Mouse (Mus musculus): ENCODE measurements around the gene Zfand2b. TPM values are rescaled to one million over a fixed set of nuclear protein-coding genes. Genes with fewer than 3 reads are reported as not detected.

Gene Zfand2b
- polyA plus RNA-seq, 1 experiment from 2014 or later: 34.9 TPM

DNA sequence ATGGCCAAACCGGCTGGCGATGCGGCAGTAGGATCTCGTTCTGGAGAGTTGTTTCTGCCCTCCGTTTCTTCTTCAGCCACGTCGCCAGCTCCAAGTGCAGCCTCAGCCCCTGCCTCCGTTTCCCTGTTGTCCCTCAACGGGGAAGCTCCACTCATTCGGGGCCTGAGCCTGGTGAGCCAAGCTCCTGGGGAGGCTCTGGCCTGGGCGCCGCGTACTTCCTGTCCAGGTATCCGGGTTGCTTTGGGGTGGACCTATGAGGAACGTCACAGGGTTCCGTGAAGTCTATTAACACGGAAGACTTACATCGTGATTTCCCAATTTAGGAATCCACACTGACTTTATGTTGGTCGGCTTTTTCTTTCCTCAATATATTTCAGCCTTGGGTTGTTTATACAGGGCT lies 24.0 kb downstream of the Zfand2b start:
- H3K36me3 ChIP-seq: peaks cover 43% of the 10 kb centered on the region
- H3K4me3 ChIP-seq (replicated peaks): peak overlapping the region; percentile 81
- no peaks in the 10 kb centered on the region for H3K9me3 ChIP-seq
- peak overlapping the region; percentile 83 for H3K9ac ChIP-seq (replicated peaks)
- H3K27ac ChIP-seq: peak overlapping the region; percentile 93
- WGBS: under 1% methylated on average over 19 of the region's 19 CpGs
- peak overlapping the region; percentile 92 for H3K4me2 ChIP-seq
- no peaks in the 10 kb centered on the region for H3K27me3 ChIP-seq
- peaks cover 17% of the 10 kb centered on the region for H3K4me1 ChIP-seq (replicated peaks)
- ATAC-seq (ENCODE audit: insufficient number of reproducible peaks, insufficient read depth, low FRiP score, low TSS enrichment, low read depth): no peak

DNA sequence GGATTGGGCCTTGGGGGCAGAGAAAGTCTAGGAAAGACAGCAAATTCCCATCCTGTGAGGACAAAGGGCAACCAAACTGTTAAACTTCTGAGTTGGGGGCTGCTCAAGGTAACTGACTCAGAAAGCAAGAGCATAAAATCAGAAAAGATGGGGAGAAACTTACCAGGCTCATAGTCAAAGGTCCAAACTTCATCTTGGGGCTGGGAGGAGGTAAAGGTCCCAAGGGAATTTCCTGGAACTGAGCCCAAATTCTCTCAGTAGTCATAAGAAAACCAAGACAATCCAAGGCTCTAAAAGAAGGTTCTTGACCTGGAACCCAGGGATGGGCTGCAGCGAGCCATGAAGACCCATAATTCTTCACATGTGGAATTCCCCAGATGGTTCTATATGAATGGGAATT lies 32.8 kb downstream of the Zfand2b start:
- ATAC-seq (ENCODE audit: insufficient number of reproducible peaks, insufficient read depth, low FRiP score, low TSS enrichment, low read depth): no peak
- Histone ChIP-seq H3K4me3 (replicated peaks) (no peak overlapping the region), H3K4me2 (no peak overlapping the region), H3K9me3 (no peaks in the 10 kb centered on the region), H3K36me3 (peaks cover 40% of the 10 kb centered on the region), H3K27ac (no peak overlapping the region), H3K27me3 (no peaks in the 10 kb centered on the region), H3K9ac (replicated peaks) (no peak overlapping the region), H3K4me1 (replicated peaks) (no peaks in the 10 kb centered on the region)
- 86% methylated on average over 1 of the region's 1 CpGs for WGBS

DNA sequence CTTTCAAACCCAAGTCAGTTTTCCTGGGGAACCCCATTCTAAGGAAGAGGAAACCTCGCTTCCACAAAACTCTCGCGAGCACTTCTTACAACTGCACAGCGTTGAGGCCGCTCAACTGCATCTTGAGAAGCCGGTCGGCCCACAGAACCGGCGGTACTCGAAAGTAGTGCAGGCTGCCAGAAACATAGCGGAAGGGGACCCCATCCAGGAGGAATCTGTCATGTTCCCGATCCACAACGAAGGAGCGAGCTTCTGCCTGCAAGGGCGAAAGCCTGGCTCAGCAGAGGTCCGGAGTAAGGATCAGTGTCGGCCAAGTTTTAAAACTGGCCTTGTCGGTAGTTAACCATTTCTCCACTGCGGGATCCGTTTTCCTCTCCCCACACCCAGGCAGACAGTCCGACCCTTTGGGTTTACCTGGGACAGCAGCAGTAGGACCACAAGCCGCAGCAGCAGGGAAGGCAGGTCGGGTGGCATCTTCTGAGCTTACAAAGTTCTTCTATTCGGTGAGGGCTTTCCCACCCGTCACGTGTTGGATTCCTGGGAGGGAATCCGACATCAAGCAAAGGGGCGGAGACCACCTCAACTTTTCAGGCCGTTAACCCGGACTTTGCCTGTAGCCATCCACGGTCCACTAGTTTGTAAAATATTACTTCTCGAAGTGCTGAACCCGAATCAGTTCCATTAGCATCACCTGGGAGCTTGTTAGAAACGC lies 40.7 kb downstream of the Zfand2b start:
- H3K4me1 ChIP-seq (replicated peaks): peaks cover 29% of the 10 kb centered on the region
- ATAC-seq (ENCODE audit: insufficient number of reproducible peaks, insufficient read depth, low FRiP score, low TSS enrichment, low read depth): no peak
- no peak overlapping the region for H3K27ac ChIP-seq

DNA sequence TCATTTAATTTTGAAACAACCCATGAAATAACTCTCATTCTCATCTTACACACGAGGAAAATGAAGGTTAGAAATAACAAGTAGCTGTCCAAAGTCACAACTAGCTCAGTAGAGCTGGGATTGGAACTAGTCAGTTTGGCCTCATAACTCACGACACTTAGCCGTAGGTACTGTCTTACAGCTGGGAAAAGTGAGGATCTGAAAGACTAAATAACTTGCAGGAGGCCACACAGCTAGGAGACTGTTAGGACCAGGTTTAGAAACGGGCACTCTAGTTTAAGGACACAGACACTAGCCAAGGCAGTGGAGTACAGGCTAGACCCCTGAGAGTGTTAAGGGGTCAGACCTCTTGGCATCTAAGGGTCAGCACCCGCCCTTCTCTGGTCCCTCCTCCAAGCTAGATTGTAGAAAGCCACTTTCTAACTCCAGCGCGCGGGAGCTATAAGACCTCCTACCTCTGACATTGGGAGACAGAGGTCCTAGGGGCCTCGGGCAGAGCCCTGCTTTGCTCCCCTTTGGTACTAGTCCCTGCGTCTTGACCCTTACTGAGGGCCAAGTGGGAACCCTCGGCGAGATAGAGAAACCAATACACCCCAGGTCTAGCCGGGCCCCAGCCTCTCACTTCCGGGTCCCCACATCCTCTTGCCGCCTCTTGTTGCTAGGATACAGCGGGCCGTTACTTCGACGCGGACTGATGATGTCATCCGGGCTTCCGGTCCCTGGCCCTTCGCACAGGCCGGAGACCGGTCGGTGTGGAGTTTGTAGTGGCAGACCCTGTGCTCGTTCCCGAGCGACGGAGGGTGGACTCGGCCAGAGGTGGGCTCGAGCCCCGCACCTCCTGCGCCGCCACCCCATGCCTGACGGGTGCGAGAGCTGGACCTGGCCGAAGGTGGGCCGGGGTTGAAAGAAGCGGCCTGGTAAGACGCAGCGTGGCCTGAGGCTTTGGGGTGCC lies 42.0 kb downstream of the Zfand2b start, which contains the start of the genes Glb1l and Stk16:
Gene Glb1l (minus strand): TSS at position 678 of the 952 bp plus-strand sequence.
Gene Stk16 (plus strand): TSS at position 703 of the 952 bp plus-strand sequence.
- Histone ChIP-seq H3K4me3 (replicated peaks) (peak within 1 kb of the TSS; percentile 97), H3K9me3 (no peaks in the 10 kb centered on the region), H3K4me2 (peak within 1 kb of the TSS; percentile 92), H3K27me3 (no peaks in the 10 kb centered on the region; the same call in 1 of the 2 replicates), H3K36me3 (peaks cover 37% of the 10 kb centered on the region), H3K9ac (replicated peaks) (peak within 1 kb of the TSS; percentile 90), H3K4me1 (replicated peaks) (peaks cover 29% of the 10 kb centered on the region), H3K27ac (0 out of 2 replicates have a peak within 1 kb of the TSS, but pooled peaks have one; percentile 45)
- WGBS: 6% methylated on average over 42 of the region's 42 CpGs
- peak; percentile 75 for ATAC-seq (ENCODE audit: insufficient number of reproducible peaks, insufficient read depth, low FRiP score, low TSS enrichment, low read depth)

More for the DNA sequence above, 40.7 kb downstream of the Zfand2b start:
- H3K4me2 ChIP-seq: peak overlapping the region; percentile 92
- H3K27me3 ChIP-seq: no peaks in the 10 kb centered on the region; the same call in 1 of the 2 replicates
- H3K9me3 ChIP-seq: no peaks in the 10 kb centered on the region
- H3K36me3 ChIP-seq: peaks cover 24% of the 10 kb centered on the region
- H3K9ac ChIP-seq (replicated peaks): peak overlapping the region; percentile 70
- 14% methylated on average over 34 of the region's 34 CpGs for WGBS
- H3K4me3 ChIP-seq (replicated peaks): peak overlapping the region; percentile 97

DNA sequence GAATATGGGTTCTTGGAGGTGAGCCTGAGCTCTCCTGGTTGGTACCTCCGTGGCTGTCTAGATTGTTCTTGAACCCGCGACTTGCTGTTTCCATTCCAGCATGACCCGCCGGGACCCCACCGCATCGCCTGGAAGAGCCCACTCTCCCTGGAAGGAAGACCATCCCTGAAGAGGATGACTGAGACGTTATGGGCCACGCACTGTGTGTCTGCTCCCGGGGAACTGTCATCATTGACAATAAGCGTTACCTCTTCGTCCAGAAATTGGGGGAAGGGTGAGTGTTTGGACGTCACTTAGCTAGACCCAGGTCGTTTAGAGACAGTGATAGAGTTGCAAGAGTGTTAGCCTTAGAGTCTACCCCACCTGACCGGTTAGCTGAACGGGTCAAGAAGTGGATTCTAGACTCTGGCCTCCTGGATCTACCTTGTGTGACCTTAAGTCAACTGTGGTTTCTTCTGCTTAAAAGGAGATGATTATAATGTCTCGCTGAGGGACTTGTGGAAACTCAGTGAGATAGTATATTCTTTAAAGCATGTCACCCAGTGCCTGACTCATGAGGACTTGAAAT lies 42.8 kb downstream of the Zfand2b start:
- H3K9ac ChIP-seq (replicated peaks): peak overlapping the region; percentile 90
- H3K4me3 ChIP-seq (replicated peaks): peak overlapping the region; percentile 97
- H3K27ac ChIP-seq: no peak overlapping the region
- H3K27me3 ChIP-seq: peaks cover 7% of the 10 kb centered on the region; the same call in 1 of the 2 replicates
- peak overlapping the region; percentile 92 for H3K4me2 ChIP-seq
- 14% methylated on average over 17 of the region's 17 CpGs for WGBS
- ATAC-seq (ENCODE audit: insufficient number of reproducible peaks, insufficient read depth, low FRiP score, low TSS enrichment, low read depth): no peak; the same call in 1 of the 2 replicates
- peaks cover 29% of the 10 kb centered on the region for H3K4me1 ChIP-seq (replicated peaks)
- H3K9me3 ChIP-seq: no peaks in the 10 kb centered on the region
- peaks cover 42% of the 10 kb centered on the region for H3K36me3 ChIP-seq

DNA sequence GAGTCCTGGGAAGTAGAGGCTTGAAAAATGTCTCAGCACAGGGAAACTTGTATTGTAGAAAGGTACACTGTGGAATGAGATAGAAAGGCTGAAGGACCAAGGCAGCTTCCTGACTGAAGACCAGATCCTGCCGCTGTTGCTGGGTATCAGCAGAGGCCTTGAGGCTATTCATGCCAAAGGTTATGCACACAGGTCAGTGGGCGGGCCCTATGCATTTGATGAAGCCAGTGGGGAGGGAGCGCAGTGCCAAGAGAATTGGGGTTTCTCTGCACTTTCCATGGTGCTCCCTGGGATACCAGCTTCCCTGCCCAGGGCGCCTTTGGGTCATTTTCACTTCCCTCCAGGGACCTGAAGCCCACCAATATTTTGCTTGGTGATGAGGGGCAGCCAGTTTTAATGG lies 44.1 kb downstream of the Zfand2b start:
- Histone ChIP-seq H3K27ac (no peak overlapping the region), H3K9me3 (no peaks in the 10 kb centered on the region), H3K4me1 (replicated peaks) (peaks cover 29% of the 10 kb centered on the region), H3K4me3 (replicated peaks) (no peak overlapping the region), H3K27me3 (peaks cover 19% of the 10 kb centered on the region), H3K4me2 (no peak overlapping the region), H3K9ac (replicated peaks) (no peak overlapping the region), H3K36me3 (peaks cover 42% of the 10 kb centered on the region)
- no peak for ATAC-seq (ENCODE audit: insufficient number of reproducible peaks, insufficient read depth, low FRiP score, low TSS enrichment, low read depth)
- WGBS: 91% methylated on average over 4 of the region's 4 CpGs

DNA sequence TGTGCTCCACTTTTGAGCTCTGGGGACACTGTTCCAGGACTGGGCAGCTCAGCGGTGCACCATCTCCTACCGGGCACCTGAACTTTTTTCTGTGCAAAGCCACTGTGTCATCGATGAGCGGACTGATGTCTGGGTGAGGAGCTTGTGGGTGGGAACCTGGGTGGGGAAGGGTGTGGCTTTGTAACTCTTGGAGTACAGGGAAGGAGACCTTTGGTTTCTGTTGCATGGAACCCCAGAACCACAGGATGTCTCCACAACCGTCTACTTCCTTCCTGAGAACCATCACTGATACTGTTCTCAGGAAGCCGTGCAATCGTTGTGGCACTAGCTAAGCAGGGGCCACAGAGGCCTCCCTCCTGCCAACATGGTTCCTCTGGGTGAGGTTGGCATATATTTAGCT lies 44.6 kb downstream of the Zfand2b start:
- H3K36me3 ChIP-seq: peaks cover 42% of the 10 kb centered on the region
- H3K4me2 ChIP-seq: no peak overlapping the region
- no peak overlapping the region for H3K27ac ChIP-seq
- H3K4me3 ChIP-seq (replicated peaks): no peak overlapping the region
- H3K9me3 ChIP-seq: no peaks in the 10 kb centered on the region
- H3K4me1 ChIP-seq (replicated peaks): peaks cover 32% of the 10 kb centered on the region
- H3K27me3 ChIP-seq: peaks cover 25% of the 10 kb centered on the region
- ATAC-seq (ENCODE audit: insufficient number of reproducible peaks, insufficient read depth, low FRiP score, low TSS enrichment, low read depth): no peak
- H3K9ac ChIP-seq (replicated peaks): no peak overlapping the region
- 92% methylated on average over 7 of the region's 7 CpGs for WGBS

DNA sequence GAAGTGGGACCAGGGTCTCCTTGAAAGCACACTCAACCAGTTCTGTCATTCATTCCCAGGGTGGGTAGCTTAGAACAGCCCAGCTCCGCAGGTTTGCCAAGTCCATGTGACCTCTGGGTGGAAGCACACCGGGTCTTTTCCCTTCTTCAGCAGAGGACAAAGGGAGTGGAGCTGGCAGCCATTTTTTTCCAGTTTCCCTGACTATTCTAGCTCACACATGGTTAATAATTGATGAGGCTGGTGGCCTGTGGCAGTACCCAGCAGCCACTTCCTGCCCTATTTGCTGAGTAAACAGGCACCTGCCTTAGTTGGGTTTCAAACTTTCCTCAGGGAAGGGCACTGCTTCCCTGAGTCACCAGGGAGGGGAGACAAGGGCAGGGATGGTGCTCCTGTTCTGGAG lies 46.0 kb downstream of the Zfand2b start:
- no peak overlapping the region for H3K4me3 ChIP-seq (replicated peaks)
- no peak overlapping the region for H3K27ac ChIP-seq
- ATAC-seq (ENCODE audit: insufficient number of reproducible peaks, insufficient read depth, low FRiP score, low TSS enrichment, low read depth): no peak
- peaks cover 42% of the 10 kb centered on the region for H3K36me3 ChIP-seq
- no peak overlapping the region for H3K9ac ChIP-seq (replicated peaks)
- WGBS: 84% methylated on average over 2 of the region's 2 CpGs
- peaks cover 38% of the 10 kb centered on the region for H3K27me3 ChIP-seq
- no peak overlapping the region for H3K4me2 ChIP-seq
- H3K9me3 ChIP-seq: no peaks in the 10 kb centered on the region
- peaks cover 37% of the 10 kb centered on the region for H3K4me1 ChIP-seq (replicated peaks)

DNA sequence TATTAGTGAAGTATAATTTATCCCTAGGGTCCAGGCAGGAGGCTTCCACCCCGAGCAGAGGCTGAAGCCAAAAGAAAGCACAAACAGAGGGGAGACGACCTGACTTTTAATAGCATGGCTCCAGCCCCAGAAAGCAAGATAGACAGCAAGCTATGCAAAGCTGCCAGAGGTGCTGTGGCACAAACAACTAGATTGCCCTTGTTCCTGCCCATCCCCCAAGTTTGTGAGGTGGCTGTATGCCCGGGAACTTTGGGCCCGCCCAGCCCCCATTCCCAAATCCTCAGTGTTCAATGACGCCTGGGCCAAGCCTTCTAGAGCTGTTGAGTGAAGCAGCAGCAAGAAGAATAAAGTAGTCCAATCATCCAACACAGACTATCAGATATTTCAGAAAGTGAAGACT lies 46.4 kb downstream of the Zfand2b start:
- H3K36me3 ChIP-seq: peaks cover 42% of the 10 kb centered on the region
- H3K4me3 ChIP-seq (replicated peaks): no peak overlapping the region
- no peaks in the 10 kb centered on the region for H3K9me3 ChIP-seq
- H3K4me1 ChIP-seq (replicated peaks): peaks cover 37% of the 10 kb centered on the region
- H3K4me2 ChIP-seq: no peak overlapping the region
- H3K9ac ChIP-seq (replicated peaks): no peak overlapping the region
- no peak for ATAC-seq (ENCODE audit: insufficient number of reproducible peaks, insufficient read depth, low FRiP score, low TSS enrichment, low read depth)
- H3K27ac ChIP-seq: no peak overlapping the region
- H3K27me3 ChIP-seq: peaks cover 43% of the 10 kb centered on the region
- 79% methylated on average over 5 of the region's 5 CpGs for WGBS

DNA sequence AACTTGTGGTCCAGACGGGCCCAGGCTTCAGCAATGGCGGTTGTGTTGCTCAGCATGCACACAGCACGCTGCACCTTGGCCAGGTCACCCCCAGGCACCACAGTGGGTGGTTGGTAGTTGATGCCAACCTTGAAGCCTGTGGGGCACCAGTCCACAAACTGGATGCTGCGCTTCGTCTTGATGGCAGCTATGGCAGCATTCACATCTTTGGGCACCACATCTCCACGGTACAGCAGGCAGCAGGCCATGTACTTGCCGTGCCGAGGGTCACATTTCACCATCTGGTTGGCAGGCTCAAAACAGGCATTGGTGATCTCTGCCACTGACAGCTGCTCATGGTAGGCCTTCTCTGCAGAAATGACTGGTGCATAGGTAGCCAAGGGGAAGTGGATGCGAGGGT lies 47.3 kb downstream of the Zfand2b start:
- Histone ChIP-seq H3K9me3 (no peaks in the 10 kb centered on the region), H3K27ac (no peak overlapping the region), H3K9ac (replicated peaks) (no peak overlapping the region), H3K4me2 (no peak overlapping the region), H3K27me3 (peaks cover 52% of the 10 kb centered on the region), H3K4me3 (replicated peaks) (no peak overlapping the region), H3K36me3 (peaks cover 42% of the 10 kb centered on the region), H3K4me1 (replicated peaks) (peaks cover 34% of the 10 kb centered on the region)
- WGBS: 90% methylated on average over 9 of the region's 9 CpGs
- no peak for ATAC-seq (ENCODE audit: insufficient number of reproducible peaks, insufficient read depth, low FRiP score, low TSS enrichment, low read depth)
